In the genomic region with DNA sequence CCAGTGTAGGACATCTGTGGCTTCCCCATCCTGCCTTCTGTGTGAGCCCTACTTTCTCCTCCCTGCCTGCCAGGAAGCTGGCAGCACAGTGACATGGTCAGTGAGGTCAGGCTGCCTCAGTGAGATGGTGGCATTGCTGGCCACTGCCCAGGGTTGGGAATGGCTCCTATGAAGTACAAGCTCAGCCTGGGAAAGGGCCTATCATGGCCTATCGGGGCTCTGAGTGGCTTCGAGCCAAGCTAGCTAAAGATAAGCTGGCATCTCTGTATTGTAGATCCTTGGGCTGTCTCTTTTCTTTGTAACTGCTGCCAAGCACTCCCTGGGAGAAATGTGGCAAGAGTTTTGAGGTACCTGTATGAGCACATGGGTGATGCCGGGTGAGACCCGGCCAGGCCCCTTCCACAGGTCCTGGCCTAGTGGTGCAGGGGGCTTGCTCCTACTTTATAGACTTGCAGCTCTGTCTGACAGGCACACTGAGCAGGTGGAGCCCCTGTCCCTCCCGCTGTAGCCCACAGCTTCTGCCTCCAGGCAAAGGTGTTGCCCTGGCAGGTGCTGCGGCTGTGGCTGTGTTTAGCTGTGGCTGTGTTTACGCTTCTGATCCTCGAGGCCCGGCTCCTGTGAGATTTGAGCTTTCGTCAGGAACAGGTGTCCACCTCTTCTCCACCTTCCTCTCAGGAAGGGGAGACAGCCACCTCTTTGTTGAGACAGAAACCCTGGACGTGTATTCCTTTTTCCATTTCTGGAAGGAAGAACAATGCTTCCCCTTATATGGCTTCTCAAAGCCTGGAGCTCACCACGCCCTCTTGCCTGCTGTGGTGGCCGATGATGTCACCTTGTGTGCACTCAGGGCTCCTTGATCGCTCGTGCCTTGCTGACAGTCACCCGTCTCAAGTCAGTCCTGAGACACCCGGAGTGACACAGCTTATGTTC, we compare ENCODE assay signal across 12 mouse cellular contexts. TPM values are rescaled to one million over a fixed set of nuclear protein-coding genes. Genes with fewer than 3 reads are reported as not detected.
DNase-seq lines count a peak whose midpoint lies in the region; ATAC-seq and TF ChIP-seq lines count a peak whose summit lies in the region.
"Had no signal": no experiment of that assay in that cellular context is flagged by ENCODE, and none has a peak within 500 bp of the region (broad histone marks: within the 10 kb centered on the region; RNA-seq: fewer than 3 reads in every experiment).

No protein-coding gene starts in this region.

- no peaks in the 10 kb centered on the region for H3K9me3 ChIP-seq in kidney, embryonic 16.5 days (ENCODE audit: low read length)
- H3K9me3 ChIP-seq: midbrain, embryonic 12.5 days had no signal

- H3K4me3 ChIP-seq in kidney, embryonic 16.5 days (ENCODE audit: low read length): no peak overlapping the region
- H3K4me3 ChIP-seq in thymus, adult 2 months (ENCODE audit: control insufficient read depth, insufficient read depth, low read length): no peak overlapping the region
- H3K4me3 ChIP-seq: erythroblast, embryonic 14.5 days; midbrain, embryonic 12.5 days had no signal

- no peaks in the 10 kb centered on the region for H3K27me3 ChIP-seq in kidney, embryonic 16.5 days (ENCODE audit: insufficient read depth, low read length)
- no peaks in the 10 kb centered on the region for H3K27me3 ChIP-seq in thymus, adult 2 months (ENCODE audit: control insufficient read depth, insufficient read depth, low read length)

- 0 out of 2 replicates have a peak overlapping the region, but pooled peaks have one; percentile 5 for H3K9ac ChIP-seq in kidney, embryonic 16.5 days (replicated peaks; ENCODE audit: low read length)
- H3K9ac ChIP-seq: midbrain, embryonic 12.5 days had no signal

- TF ChIP-seq POLR2A in thymus, adult 2 months (IDR thresholded peaks at IDR 0.05; ENCODE audit: control insufficient read depth, extremely low read depth, insufficient read depth, low read length, poor library complexity): no peak

- intact Hi-C loops in heart, postnatal 14 days (cut with DNase I): no loop called here

- no peak overlapping the region for H3K4me2 ChIP-seq in kidney, embryonic 16.5 days (replicated peaks; ENCODE audit: low read depth, low read length)
- H3K4me2 ChIP-seq: midbrain, embryonic 12.5 days had no signal

- TF ChIP-seq CTCF in thymus, adult 2 months (IDR thresholded peaks at IDR 0.05; ENCODE audit: borderline replicate concordance, control insufficient read depth, extremely low read depth, insufficient read depth, low read length, poor library complexity): no peak

- no peak for DNase-seq in kidney, postnatal 14 days
- peak; percentile 47 for DNase-seq in adrenal gland, postnatal 25 days
- DNase-seq in heart, postnatal 14 days: peak; percentile 27 to 37
- DNase-seq in c-Kit-positive CD71-positive TER-119-positive erythroid progenitor cells, embryonic 14.5 days (ENCODE audit: low spot score): no peak
- DNase-seq in thymus, adult 2 months: no peak
- DNase-seq in frontal cortex, postnatal 25 days (ENCODE audit: low spot score in 2 of 2): no peak
- DNase-seq: cerebellum, adult 18-20 months; thymus, postnatal 36 days had no signal

- H3K36me3 ChIP-seq in kidney, embryonic 16.5 days (ENCODE audit: insufficient read depth, low read length): no peaks in the 10 kb centered on the region
- H3K36me3 ChIP-seq in thymus, adult 2 months (ENCODE audit: control insufficient read depth, insufficient read depth, low read length): no peaks in the 10 kb centered on the region
- H3K36me3 ChIP-seq: midbrain, embryonic 12.5 days had no signal

- no peak overlapping the region for H3K27ac ChIP-seq in kidney, embryonic 16.5 days (ENCODE audit: low read length)
- H3K27ac ChIP-seq in thymus, adult 2 months (ENCODE audit: control insufficient read depth, insufficient read depth, low read length): no peak overlapping the region
- H3K27ac ChIP-seq: midbrain, embryonic 12.5 days had no signal

- WGBS in kidney, embryonic 16.5 days: 70% methylated on average over 17 of the region's 17 CpGs
- WGBS in thymus, adult 2 months: 82% methylated on average over 17 of the region's 17 CpGs

- no peak for ATAC-seq in kidney, embryonic 16.5 days (ENCODE audit: low FRiP score, low TSS enrichment)
- ATAC-seq in megakaryocyte progenitor cell, adult 5-6 weeks (replicated peaks; ENCODE audit: poor library complexity): peak; percentile 59

- peaks cover 18% of the 10 kb centered on the region for H3K4me1 ChIP-seq in kidney, embryonic 16.5 days (ENCODE audit: insufficient read depth, low read length)
- no peaks in the 10 kb centered on the region for H3K4me1 ChIP-seq in thymus, adult 2 months (replicated peaks; ENCODE audit: control insufficient read depth, insufficient read depth, low read length)
- H3K4me1 ChIP-seq: midbrain, embryonic 12.5 days had no signal

RNA-seq across cellular contexts. Expression of gene Bik, which starts 8.6 kb away (rescaled TPM):
- 11.7 and 11.9 TPM in 2 replicates for polyA plus RNA-seq in kidney, embryonic 16.5 days (2015; fragmentation: Nextera tagmentation; extraction: Ambion mirVana)
- total RNA-seq in adrenal gland, postnatal 25 days (2021): 3.9 and 4.3 TPM in 2 replicates
- total RNA-seq in heart, postnatal 14 days (2021): 10 to 100 TPM; 11.2 to 12.9 TPM
- 0.15 TPM in 1 of 2 replicates, not detected in the other for total RNA-seq in megakaryocyte progenitor cell, adult 5-6 weeks (2015)
- total RNA-seq in megakaryocyte progenitor cell, adult 5-6 weeks (2017): 0.25 TPM in 1 of 2 replicates, not detected in the other
- polyA plus RNA-seq in thymus, adult 2 months (2012; rRNA removed): 11.0 and 14.7 TPM in 2 replicates
- polyA plus RNA-seq: erythroblast, embryonic 14.5 days had no signal

RNA-seq across cellular contexts. Expression of gene Ttll1, which starts 24.5 kb away (rescaled TPM):
- polyA plus RNA-seq in kidney, embryonic 16.5 days (2015; fragmentation: Nextera tagmentation; extraction: Ambion mirVana): 27.3 and 28.2 TPM in 2 replicates
- 6.2 and 9.0 TPM in 2 replicates for total RNA-seq in adrenal gland, postnatal 25 days (2021)
- total RNA-seq in heart, postnatal 14 days (2021): 10 to 100 TPM; 43.0 to 43.6 TPM
- 6.2 and 7.6 TPM in 2 replicates for total RNA-seq in megakaryocyte progenitor cell, adult 5-6 weeks (2015)
- 2.0 and 4.9 TPM in 2 replicates for total RNA-seq in megakaryocyte progenitor cell, adult 5-6 weeks (2017)
- polyA plus RNA-seq in thymus, adult 2 months (2012; rRNA removed): 9.7 and 10.9 TPM in 2 replicates

RNA-seq across cellular contexts. Expression of gene Tspo, which starts 28.2 kb away (rescaled TPM):
- polyA plus RNA-seq in kidney, embryonic 16.5 days (2015; fragmentation: Nextera tagmentation; extraction: Ambion mirVana): 84.4 and 107 TPM in 2 replicates
- total RNA-seq in adrenal gland, postnatal 25 days (2021): 381 and 451 TPM in 2 replicates
- 10 to 100 TPM; 64.8 to 66.0 TPM for total RNA-seq in heart, postnatal 14 days (2021)
- total RNA-seq in megakaryocyte progenitor cell, adult 5-6 weeks (2015): 123 and 129 TPM in 2 replicates
- total RNA-seq in megakaryocyte progenitor cell, adult 5-6 weeks (2017): 70.4 and 103 TPM in 2 replicates
- polyA plus RNA-seq in thymus, adult 2 months (2012; rRNA removed): 465 and 584 TPM in 2 replicates

RNA-seq across cellular contexts. Expression of gene Mcat, which starts 28.4 kb away (rescaled TPM):
- 38.6 and 39.0 TPM in 2 replicates for polyA plus RNA-seq in kidney, embryonic 16.5 days (2015; fragmentation: Nextera tagmentation; extraction: Ambion mirVana)
- total RNA-seq in adrenal gland, postnatal 25 days (2021): 32.9 and 44.8 TPM in 2 replicates
- 10 to 100 TPM; 32.9 to 33.0 TPM for total RNA-seq in heart, postnatal 14 days (2021)
- 13.2 and 17.6 TPM in 2 replicates for total RNA-seq in megakaryocyte progenitor cell, adult 5-6 weeks (2015)
- total RNA-seq in megakaryocyte progenitor cell, adult 5-6 weeks (2017): 15.3 and 16.3 TPM in 2 replicates
- 31.9 and 39.9 TPM in 2 replicates for polyA plus RNA-seq in thymus, adult 2 months (2012; rRNA removed)

RNA-seq across cellular contexts. Expression of gene Ttll12, which starts 59.7 kb away (rescaled TPM):
- polyA plus RNA-seq in kidney, embryonic 16.5 days (2015; fragmentation: Nextera tagmentation; extraction: Ambion mirVana): 38.9 and 40.8 TPM in 2 replicates
- total RNA-seq in adrenal gland, postnatal 25 days (2021): 33.1 and 33.7 TPM in 2 replicates
- total RNA-seq in heart, postnatal 14 days (2021): 1 to 10 TPM; 5.1 to 6.0 TPM
- 17.0 and 20.8 TPM in 2 replicates for total RNA-seq in megakaryocyte progenitor cell, adult 5-6 weeks (2015)
- 10.9 and 11.6 TPM in 2 replicates for total RNA-seq in megakaryocyte progenitor cell, adult 5-6 weeks (2017)
- polyA plus RNA-seq in thymus, adult 2 months (2012; rRNA removed): 105 and 119 TPM in 2 replicates

Comparison
In these comparisons a context has a peak if more than half of its experiments do, and no peak if none do; other contexts are left out.
1. DNase-seq: peak in adrenal gland, postnatal 25 days (single experiment) and heart, postnatal 14 days (2 of 2); none in kidney, postnatal 14 days (single experiment), c-Kit-positive CD71-positive TER-119-positive erythroid progenitor cells, embryonic 14.5 days (single experiment), thymus, adult 2 months (single experiment) and frontal cortex, postnatal 25 days (0 of 2).